Mouse (Mus musculus): ENCODE results near the gene Mcrip1. TPM values are rescaled to one million over a fixed set of nuclear protein-coding genes. Genes with fewer than 3 reads are reported as not detected.
"Not testable (repeated sequence)": the region's sequence is repeated elsewhere in the genome, so short reads cannot be mapped to it uniquely, and the experiment has no call there.

Mcrip1 gene
- 10 to 100 TPM; 46.6 to 57.8 TPM for total RNA-seq (2021)
- long read RNA-seq, experiment 1, transcript Mcrip1-201 (5 exons, 1,205 nt) = major isoform, 43 of 53 reads
- long read RNA-seq, experiment 1, partial matches to known transcripts = 6 of 53 reads
- long read RNA-seq, experiment 1, other reads (novel, unspliced or antisense) = 4 of 53 reads
- long read RNA-seq, experiment 2, transcript Mcrip1-201 (5 exons, 1,205 nt) = major isoform, 143 of 174 reads
- long read RNA-seq, experiment 2, partial matches to known transcripts = 21 of 174 reads
- long read RNA-seq, experiment 2, other reads (novel, unspliced or antisense) = 7 of 174 reads

DNA sequence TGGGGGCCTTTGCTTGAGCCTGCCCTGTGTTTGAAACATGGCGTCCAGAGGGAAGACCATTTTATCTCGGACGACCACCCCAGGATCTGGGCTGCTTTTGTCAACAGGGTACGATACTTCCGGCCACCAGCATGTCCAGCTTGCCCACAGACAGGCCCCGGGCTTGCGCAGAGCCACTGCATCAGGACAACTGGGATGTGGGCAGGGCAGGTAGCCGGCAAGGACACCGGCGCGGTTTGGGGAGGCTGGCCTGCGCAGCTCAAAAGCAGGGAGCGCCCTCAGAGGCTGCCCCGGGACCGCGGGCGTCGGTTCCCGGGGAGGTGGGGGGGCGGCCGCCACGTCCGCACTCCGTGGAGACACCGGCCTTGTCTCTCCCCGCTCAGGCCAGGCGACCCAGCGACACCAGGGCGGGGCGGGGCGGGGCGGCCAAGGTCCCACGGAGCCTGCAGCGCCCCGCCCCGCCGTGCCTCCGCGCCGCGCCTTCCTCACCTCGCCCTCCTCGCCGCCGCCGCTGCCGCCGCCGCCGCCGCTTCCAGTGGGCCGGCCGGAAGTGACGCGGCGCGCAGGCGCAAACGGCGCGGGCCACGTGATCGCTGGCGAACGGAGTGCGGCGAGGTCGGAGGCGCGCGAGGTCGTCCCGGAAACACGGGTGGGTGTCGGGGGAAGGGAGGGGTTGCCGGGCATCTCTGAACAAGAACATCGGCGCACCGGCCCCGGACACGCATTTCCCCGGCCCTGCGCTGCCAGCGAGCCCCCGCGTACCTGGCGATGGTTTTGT is at the start of gene Mcrip1:
Gene Mcrip1 (minus strand): TSS at position 560 of the 778 bp plus-strand sequence.
- peak; percentile 96 to 98 for DNase-seq (ENCODE audit: low spot score in 2 of 2)

DNA sequence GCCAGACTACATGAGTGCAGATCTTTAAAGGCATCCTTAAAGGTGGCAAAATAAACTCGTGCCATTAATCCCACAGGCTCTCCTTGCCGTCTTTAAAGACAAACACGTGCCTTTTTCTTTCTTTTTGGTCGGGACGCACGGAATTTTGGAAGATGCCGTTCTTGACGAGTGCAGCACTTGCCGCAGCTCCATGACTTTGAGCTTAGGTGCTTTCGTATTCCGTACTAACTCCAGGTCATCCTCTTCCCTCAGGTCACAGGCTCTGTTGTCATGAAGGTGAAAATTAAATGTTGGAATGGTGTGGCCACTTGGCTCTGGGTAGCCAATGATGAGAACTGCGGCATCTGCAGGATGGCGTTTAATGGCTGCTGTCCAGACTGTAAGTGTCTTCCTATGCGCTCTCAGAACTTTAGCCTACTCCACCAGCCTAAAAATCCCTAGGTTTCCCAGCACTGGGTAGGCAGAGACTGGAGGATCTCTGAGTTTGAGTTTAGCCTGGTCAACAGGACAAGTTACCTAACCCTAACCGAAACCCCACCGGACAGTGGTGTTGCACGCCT is 49.5 kb upstream of the Mcrip1 start:
- DNase-seq (ENCODE audit: low spot score in 2 of 2) = no peak

DNA sequence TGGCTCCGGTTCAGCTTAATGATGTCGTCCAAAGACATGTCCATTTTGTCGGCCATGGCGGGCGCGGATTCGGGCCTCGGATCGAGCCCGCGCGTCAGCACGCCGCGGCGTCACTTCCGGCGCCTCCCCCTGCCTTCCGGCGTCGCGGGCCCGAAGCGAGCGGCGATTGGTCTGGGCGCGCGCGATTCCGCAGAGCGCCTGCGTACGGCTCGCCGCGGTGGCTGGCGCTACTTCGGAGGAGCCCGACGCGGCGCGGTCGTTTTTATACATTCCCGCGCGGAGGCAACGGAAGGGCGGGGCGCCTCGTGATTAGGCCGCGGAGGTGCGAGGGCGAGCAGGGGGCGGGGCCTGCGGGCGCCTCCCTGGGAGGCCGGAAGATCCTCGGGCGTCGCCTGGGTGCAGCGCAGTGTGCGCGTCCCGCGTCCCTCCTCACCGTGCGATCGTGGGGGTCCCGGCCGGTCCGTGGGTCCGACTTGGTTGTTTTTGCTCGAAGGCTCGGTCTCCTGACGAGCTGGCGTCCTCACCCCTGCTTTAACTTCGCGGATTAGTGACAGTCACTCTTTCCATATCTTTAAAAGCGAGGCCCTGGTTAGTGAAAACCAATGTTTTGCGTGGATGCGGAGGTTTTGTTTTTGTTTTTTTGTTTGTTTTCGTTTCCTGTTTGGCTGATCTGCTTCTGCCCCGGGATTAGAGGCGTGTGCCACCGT is 48.9 kb upstream of the Mcrip1 start, which contains the start of the genes Alyref and Anapc11:
Gene Alyref (minus strand): TSS at position 83 of the 707 bp plus-strand sequence.
Gene Anapc11 (plus strand): TSS at position 139 of the 707 bp plus-strand sequence.
- peak; percentile 94 to 96 for DNase-seq (ENCODE audit: low spot score in 2 of 2)

DNA sequence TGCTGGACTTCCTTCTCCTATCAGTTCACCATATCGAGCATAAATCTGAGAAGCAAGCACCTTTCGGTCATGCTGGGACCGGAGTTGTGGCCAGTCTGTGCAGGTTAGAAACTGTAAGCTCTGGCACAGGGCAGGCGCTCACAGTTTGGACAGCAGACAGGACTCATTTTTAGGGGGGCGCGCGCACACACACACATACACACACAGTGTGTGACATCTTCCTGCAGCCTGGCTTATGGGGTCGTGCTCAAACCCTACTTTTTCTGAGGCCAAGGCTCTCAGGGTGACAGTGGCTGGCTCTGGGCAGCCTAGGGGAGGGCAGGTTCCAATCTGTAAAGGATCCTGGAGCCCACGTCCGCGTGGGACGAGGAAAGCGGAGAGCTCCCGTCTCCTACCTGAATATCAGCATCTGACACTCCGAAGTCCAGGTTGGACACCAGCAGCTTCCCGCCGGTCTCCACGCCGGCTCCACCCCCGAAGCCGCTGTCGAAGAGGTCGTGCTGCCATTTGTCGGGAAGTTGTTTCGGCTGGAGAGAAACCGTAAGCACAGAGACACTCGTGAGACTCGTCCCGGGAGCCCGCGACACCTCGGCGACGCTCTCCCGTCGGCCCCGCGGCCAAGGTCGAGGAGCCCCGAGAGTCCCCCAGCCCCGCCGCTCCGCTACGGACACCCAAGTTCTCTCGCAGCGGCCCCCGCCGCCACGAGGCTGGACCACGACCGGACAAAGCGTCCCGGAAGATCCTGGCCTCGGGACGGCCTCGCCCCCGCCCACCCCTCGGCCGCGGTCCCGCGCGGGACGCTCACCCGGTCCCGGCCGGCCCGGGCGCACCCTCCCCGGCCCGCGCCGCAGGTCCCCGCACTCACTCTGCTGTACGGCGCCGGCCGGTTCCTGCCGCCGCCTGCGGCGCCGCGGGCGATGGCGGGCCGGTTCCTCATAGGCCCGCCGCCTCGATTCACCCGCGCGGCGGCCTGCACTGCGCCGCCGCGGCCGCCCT is 48.0 kb upstream of the Mcrip1 start:
- DNase-seq (ENCODE audit: low spot score in 2 of 2) = no peak

DNA sequence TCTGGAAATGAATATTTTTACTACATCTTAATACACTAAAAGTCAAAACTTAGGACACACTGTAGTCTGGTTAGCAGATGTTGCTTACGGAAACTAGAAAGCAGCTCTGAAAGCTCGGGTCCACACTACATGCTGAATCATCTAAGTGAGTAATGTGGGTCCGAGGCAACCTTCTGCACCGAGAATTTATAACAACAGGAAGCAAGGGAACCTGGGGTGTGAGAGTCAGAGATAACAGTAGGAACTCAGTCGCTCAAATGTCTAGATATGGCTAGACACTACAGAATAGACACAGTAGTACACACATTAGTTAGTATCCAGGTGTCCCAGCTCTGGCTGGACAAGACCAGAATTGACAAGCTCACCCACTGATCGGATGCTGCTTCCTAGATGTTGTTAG is 39.0 kb upstream of the Mcrip1 start:
- no peak for DNase-seq (ENCODE audit: low spot score in 2 of 2)

DNA sequence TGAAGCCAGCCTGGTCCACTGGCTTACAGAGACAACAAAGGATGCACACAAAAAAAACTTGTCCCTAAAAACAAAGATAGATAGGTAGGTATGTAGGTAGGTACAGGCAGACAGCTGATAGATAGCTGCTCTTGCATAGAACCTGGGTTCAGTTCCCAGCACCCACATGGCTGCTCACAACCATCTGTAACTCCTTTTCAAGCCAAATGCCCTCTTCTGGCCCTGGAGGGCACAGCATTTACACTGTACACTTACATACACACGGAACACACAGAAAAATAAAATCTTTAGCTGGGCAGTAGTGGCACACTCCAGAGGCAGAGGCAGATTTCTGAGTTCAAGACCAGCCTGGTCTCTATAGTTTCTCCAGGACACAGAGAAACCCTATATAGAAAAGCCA is 34.4 kb upstream of the Mcrip1 start:
- DNase-seq (ENCODE audit: low spot score in 2 of 2) = no peak

DNA sequence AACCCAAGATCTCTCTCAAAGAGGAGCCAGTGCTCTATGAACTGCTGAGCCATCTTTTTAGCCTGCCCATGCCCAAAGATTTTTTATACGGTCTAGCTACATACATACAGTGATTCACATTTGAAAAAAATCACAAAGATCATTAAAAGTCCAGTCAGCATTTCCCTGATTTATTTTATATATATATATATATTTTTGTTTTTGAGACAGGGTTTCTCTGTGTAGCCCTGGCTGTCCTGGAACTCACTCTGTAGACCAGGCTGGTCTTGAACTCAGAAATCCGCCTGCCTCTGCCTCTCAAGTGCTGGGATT is 33.4 kb upstream of the Mcrip1 start:
- DNase-seq (ENCODE audit: low spot score in 2 of 2) = not testable (repeated sequence)

DNA sequence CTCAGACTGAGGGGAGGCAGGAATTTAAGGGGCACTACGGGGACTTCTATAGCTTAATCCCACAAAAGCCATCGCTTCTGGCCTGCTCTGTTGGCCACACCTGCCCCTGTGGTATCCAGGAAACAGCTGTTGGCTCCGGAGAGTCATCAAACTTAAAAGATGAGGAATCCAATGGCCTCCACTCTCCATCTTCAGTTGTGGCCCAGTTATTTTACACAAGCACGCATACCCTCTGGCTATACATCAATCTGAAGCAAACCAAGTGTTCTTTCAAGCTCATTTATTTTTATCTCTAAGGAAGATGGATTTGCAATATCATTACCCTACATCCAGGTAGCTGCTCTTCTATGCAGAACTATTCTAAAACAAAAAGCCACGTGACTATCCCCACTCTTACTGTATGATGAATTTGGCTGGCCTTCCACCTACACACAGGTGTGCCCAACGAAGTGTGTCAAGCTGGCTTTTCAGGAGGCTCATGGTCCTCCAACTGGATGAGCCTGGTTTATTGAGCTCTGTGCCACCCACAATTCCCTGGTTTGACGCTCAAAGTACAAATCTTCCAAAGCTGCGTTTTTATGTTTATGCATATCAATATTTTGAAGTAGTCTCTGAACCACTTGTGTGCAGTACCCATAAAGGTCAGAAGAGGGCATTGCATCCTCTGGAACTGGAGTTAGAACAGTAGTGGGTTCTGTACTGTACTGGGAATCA is 32.9 kb upstream of the Mcrip1 start:
- DNase-seq (ENCODE audit: low spot score in 2 of 2) = no peak

DNA sequence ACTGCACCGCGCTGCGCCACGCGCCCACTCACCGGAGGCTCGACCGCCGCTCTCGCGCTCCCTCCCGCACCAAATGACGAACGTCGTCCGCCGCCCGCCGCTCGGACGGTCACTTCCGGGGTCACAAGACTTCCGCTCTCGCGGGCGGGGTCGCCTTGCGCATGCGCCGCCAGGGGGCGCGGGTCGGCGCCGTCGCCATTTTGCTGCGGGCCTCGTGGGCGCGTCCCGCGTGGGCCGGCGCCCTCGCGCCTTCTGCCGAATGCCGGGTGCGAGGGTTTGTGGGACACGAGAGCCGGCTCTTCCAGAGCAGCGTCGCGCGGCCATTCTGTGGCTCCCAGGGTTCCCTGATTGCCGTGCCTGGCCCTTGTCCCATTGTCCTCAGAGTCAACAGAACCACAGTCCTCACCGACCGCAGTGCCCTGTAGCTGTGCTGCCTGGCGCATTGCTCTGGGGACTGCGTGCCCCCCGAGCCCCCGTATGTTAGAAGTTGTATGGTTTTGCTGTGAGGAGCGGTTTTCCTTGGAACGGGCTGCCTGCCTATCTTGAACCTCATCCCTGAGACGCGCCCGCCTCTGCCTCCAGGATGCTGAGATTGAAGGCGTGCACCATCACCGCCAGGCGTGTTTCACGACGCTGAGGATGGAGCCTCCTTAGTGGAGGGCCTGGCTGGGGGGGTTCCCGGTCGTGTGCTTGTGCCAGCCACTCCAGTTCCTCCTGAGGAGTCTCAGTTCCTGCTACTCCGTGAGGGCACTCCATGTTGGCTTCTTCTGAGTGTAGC is 32.2 kb upstream of the Mcrip1 start, which contains the start of gene Arhgdia:
Gene Arhgdia (minus strand): TSS at position 135 of the 778 bp plus-strand sequence.
- peak; percentile 90 to 93 for DNase-seq (ENCODE audit: low spot score in 2 of 2)

DNA sequence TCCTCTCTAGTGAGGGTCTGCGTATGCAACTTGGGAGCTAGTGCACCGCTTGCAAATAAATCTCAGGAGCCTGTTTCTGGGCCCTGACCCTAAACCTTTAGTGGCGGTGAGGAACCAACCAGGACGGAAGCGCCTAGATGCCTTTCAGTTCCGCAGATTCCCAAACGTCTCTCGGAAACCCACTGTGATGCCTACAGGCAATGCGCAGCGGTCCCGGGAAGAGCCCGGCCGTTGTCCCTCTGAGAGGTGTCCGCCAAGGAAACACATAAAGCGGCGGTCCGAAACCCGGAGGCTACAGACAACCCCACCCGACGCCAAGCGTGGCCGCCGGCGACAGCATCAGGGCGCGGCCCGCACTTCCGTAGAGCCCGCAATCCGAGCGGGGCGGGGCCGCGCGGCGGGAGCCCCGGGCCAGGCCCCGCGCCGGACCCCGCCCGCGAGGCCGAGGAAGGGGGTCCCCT is 31.4 kb upstream of the Mcrip1 start:
- DNase-seq (ENCODE audit: low spot score in 2 of 2) = peak; percentile 43 to 53

DNA sequence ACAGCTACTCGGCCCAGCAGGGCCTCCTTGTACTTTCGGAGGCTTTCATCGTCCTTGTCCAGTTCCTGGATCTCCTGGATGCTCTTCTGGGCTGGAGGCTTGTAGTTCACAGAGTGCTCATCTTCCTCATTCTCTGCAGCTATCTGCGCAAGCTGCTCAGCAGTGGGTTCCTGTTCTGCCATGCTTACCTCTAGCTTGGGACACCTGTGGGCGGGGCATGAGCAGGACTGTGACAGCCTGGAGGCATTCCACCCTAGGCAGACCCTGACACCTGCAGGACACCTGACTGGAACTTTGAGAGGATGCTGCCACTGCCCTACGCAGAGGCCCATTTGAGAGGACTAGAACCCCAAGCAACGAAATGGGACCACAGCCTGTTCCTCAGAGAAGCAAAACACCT is 30.7 kb upstream of the Mcrip1 start:
- no peak for DNase-seq (ENCODE audit: low spot score in 2 of 2)

DNA sequence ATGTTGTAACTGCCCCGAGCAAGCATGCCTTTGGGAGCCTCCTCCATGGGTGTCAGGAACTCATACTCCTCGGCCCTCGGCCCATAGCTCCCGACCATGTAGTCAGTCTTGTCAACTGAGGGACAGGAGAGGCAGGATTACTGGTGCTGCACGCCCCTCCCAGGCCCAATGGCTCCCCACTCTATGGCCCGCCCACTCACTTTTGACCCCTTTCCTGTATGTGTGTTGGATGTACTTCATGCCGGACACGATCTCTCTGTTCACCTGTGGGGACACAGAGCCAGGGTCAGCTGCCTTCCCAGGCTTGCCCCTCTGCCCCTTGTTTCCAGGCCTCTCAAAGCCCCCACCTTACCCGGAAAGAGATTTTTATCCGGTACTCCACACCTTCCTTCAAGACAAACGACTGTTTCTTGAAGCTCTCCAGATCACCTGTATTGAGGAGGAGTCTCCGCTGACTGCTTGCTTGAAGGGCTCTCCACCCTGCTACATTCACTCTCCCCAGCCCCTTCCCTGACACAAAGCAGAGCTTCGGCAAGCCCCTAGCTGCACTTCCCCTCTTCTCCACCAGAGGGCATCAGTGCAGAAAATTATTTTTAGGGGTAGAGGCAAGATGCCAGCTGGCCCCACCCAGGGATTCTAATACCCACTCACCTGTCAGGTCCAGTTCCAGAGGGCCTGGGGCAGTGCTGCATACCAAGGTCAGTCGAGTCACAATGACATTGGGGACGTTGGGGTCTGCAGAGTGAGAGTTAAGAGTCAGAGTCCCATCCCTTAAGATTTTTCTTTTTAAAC is 30.0 kb upstream of the Mcrip1 start:
- peak; percentile 74 to 76 for DNase-seq (ENCODE audit: low spot score in 2 of 2)

DNA sequence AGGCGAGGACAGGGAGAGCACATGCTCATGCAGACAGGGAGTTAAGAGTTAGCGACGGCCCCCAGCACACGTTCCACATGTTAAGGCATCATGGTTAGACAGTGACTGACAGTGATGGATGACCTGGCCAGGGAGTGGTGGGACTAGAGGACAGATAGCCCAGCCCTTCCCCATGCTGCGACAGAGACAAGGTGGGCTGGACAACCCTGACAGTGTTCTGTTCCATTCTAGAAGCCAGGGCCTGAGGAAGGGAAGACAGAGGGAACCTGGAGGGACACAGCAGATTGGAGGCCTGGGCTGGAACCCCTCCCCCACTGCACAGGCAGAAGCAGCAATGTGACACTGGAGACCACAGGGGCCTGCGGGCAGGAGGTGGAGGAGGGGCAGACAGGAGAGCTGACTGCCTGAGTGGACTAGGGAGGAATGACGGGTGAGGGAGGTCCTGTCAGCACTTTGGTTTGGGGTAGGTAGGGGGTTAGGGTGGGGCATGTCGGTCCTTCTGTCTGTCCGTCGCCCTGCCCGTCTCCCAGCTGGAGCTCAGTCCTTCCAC is 29.2 kb upstream of the Mcrip1 start:
- no peak for DNase-seq (ENCODE audit: low spot score in 2 of 2)

DNA sequence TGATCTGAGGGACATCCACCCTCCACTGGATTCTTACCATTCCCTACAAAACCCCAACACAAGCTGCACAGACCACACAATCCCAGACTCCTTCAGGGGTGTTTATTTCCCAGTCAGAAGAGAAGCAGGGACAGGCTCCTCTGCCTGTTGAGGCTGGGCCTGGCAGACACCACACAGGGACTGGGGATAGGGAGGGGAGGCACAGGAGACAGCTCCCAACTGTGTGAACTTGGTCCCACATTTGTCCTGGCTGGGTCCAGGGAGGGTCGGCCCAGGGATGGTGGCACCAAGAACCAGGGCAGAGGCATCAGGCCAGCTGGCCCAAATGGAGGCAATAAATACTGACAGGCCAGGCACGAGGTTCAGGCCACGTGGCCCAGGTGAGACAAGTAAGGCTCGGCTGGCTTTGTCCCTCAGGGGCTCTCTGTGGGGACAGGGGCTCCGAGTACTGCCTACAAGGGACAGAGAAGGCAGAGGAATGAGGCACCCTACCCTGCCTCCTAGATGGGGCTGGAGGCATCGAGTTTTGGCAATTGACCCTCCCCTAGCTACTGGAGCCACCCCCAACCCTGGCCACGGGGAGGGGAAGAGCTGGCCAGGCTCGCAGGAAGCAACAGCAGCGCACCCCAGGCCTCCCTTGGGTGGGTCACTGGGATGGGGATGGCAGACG is 28.6 kb upstream of the Mcrip1 start:
- no peak for DNase-seq (ENCODE audit: low spot score in 2 of 2)

DNA sequence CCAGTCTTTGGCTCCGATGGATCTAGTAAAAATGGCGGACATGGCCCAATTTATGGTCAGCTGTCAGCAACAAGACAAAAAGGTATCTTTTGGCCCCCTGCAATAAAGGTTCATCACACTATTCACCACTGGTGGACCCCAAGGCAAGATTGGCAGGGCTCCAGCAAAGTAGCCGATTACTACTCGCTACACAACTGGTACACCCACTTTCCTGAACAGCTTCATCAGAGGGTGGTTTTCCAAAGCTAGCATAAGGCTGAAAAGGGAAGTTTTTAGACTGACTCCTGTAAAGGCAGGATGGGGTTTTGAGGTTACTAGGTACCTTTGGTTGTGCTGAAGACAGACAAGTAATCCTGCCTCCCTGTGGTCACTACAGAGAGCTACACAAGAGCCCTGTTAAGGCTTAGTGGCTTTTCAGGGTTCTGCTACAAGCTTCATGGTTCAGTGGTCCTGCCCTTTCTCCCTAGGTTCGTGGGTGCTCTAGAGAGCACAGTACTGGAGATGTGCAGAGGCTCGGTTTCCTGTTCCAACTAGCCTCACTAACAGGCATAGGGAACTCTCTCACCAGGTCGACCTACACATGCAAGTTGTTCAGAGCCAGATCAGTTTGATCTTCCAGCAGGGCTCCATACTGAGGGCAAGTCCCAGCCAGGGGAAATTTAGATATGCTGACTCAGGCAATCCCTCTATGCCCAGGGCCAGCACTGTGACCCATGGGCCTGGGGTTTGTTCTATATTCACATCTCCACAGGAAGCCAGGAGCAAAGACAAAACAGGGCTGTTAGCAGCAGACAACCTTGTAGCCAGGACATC is 27.9 kb upstream of the Mcrip1 start:
- DNase-seq (ENCODE audit: low spot score in 2 of 2) = no peak

DNA sequence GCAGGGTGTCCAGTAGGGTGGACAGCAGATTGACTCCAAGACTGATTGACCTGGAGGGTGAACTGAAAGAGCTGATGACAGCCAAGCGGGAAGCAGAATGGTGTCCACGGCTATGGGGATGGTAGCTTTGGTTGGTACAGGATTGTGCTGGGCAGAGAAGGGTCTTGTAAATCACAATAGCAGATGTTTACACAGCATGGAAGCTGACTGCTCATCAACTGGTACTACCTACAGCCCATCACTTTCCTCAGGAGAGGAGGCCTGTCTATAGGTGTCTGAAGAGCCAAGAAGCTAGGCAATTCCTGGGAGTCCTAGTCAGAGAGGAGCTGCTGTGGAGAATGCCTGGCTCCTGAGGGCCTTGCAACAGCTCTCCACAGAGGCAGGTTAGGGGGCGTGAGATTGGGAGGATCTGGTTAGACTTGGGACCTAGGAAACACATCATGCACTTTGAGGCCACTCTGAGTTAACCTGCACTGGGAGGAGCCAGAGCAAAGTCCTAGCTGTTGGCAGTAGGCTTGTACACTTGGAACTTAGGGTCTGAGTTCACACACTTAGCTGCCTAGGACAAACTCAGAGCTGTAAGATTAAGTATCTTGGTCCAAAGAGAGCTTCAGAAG is 26.9 kb upstream of the Mcrip1 start:
- no peak for DNase-seq (ENCODE audit: low spot score in 2 of 2)
